Mouse (Mus musculus): Measurements from ENCODE around the gene Usp54.

The Usp54 gene

GRCm38 (mm10) chr14:20607396-20608126, 33.3 kb downstream of the Usp54 start:
- DNase-seq: peak; percentile 95

GRCm38 (mm10) chr14:20601287-20601686, 39.6 kb downstream of the Usp54 start:
- DNase-seq: peak; percentile 51

GRCm38 (mm10) chr14:20600203-20600602, 40.7 kb downstream of the Usp54 start:
- DNase-seq: peak; percentile 43

GRCm38 (mm10) chr14:20599542-20599941, 41.3 kb downstream of the Usp54 start:
- peak; percentile 66 for DNase-seq

- DNase-seq: no peak
These were observed 45.1 kb downstream of the Usp54 start for GRCm38 (mm10) chr14:20595781-20596180.

GRCm38 (mm10) chr14:20587458-20587857, 53.4 kb downstream of the Usp54 start:
- DNase-seq: no peak

- DNase-seq: peak; percentile 82
These were observed 61.9 kb downstream of the Usp54 start for GRCm38 (mm10) chr14:20578822-20579407.

- peak; percentile 89 for DNase-seq
These were observed 64.7 kb downstream of the Usp54 start for GRCm38 (mm10) chr14:20576179-20576578.

GRCm38 (mm10) chr14:20573196-20573595, 67.7 kb downstream of the Usp54 start:
- DNase-seq: peak; percentile 28

GRCm38 (mm10) chr14:20565256-20566021, 75.4 kb downstream of the Usp54 start:
- DNase-seq: peak; percentile 62

- peak; percentile 75 for DNase-seq
These were observed 76.2 kb downstream of the Usp54 start for GRCm38 (mm10) chr14:20564692-20565091.

- DNase-seq: peak; percentile 73
These were observed 79.0 kb downstream of the Usp54 start for GRCm38 (mm10) chr14:20561897-20562296.

- DNase-seq: peak; percentile 87
These were observed 90.7 kb downstream of the Usp54 start for GRCm38 (mm10) chr14:20550136-20550535.

GRCm38 (mm10) chr14:20546415-20546814, 94.4 kb downstream of the Usp54 start, which contains the start of gene Ppp3cb:
Gene Ppp3cb (minus strand): TSS chr14:20546573.
- no peak for DNase-seq

GRCm38 (mm10) chr14:20545529-20546331, 95.1 kb downstream of the Usp54 start:
- DNase-seq: peak; percentile 99

- peak; percentile 61 for DNase-seq
These were observed 96.1 kb downstream of the Usp54 start for GRCm38 (mm10) chr14:20544467-20545411.

GRCm38 (mm10) chr14:20529643-20530042, 111.2 kb downstream of the Usp54 start:
- DNase-seq: peak; percentile 17

- DNase-seq: no peak
These were observed 120.7 kb downstream of the Usp54 start for GRCm38 (mm10) chr14:20520179-20520578.

GRCm38 (mm10) chr14:20508424-20508823, 132.4 kb downstream of the Usp54 start:
- DNase-seq: peak; percentile 81

GRCm38 (mm10) chr14:20502966-20503365, 137.9 kb downstream of the Usp54 start:
- peak; percentile 87 for DNase-seq

- no peak for DNase-seq
These were observed 140.9 kb downstream of the Usp54 start for GRCm38 (mm10) chr14:20499982-20500381.

Measured in heart, adult 11 months (tissue).